Mouse (Mus musculus) thymus, adult 2 months (tissue): Measurements from ENCODE around the gene Akr1c14. TPM values are rescaled to one million over a fixed set of nuclear protein-coding genes. Genes with fewer than 3 reads are reported as not detected.

Source experiments
- DNase-seq: peaks from one replicate; pipeline ENCODE4 v3.0.0; 2021
- H3K27ac ChIP-seq: fragments of 200-500 bp; 2 replicates; pipeline ENCODE4 v1.5.1; 2012; ENCODE audit warnings: low read length, control low read depth; ENCODE audit not compliant: control insufficient read depth, insufficient read depth
- H3K27me3 ChIP-seq: fragments of 200-500 bp; 2 replicates; pipeline ENCODE4 v1.6.1; 2012; ENCODE audit warnings: mild to moderate bottlenecking, low read length, moderate library complexity, mixed read lengths; ENCODE audit not compliant: control insufficient read depth, insufficient read depth
- H3K36me3 ChIP-seq: fragments of 200-500 bp; 2 replicates; pipeline ENCODE4 v1.6.1; 2012; ENCODE audit warnings: mild to moderate bottlenecking, low read length, moderate library complexity; ENCODE audit not compliant: control insufficient read depth, insufficient read depth
- H3K4me1 ChIP-seq: fragments of 200-500 bp; replicated peaks from 2 replicates; pipeline ENCODE4 v1.6.1; 2012; ENCODE audit warnings: low read length; ENCODE audit not compliant: control insufficient read depth, insufficient read depth
- H3K4me3 ChIP-seq: fragments of 200-500 bp; 2 replicates; pipeline ENCODE4 v1.5.1; 2012; ENCODE audit warnings: mild to moderate bottlenecking, low read length, control low read depth, moderate library complexity; ENCODE audit not compliant: control insufficient read depth, insufficient read depth
- CTCF ChIP-seq: fragments of 200-500 bp; IDR thresholded peaks from 2 replicates; pipeline ENCODE4 v1.5.1; 2012; ENCODE audit warnings: mild to moderate bottlenecking, control low read depth, low read length, moderate library complexity, borderline replicate concordance; ENCODE audit not compliant: control insufficient read depth, poor library complexity, insufficient read depth; ENCODE audit errors: extremely low read depth
- POLR2A ChIP-seq: fragments of 200-500 bp; IDR thresholded peaks from 2 replicates; pipeline ENCODE4 v1.6.1; 2012; ENCODE audit warnings: mild to moderate bottlenecking, low read length, control low read depth, moderate library complexity; ENCODE audit not compliant: control insufficient read depth, poor library complexity, insufficient read depth; ENCODE audit errors: extremely low read depth
- WGBS: fragments of 180-500 bp; shearing (Covaris S2); methylation state at CpG from one replicate; pipeline ENCODE4 v1.1.7; 2018; 5-methylcytosine and 5-hydroxymethylcytosine counted together
- polyA plus RNA-seq: library from polyadenylated mRNA; depleted of rRNA; stranded (reverse); fragments of >200 nt; gene quantifications from 2 replicates; pipeline ENCODE4 v1.2.3, GENCODE M21; 2012; rRNA removed

Akr1c14 gene
- polyA plus RNA-seq: 0.15 and 0.19 TPM in 2 replicates

DNA sequence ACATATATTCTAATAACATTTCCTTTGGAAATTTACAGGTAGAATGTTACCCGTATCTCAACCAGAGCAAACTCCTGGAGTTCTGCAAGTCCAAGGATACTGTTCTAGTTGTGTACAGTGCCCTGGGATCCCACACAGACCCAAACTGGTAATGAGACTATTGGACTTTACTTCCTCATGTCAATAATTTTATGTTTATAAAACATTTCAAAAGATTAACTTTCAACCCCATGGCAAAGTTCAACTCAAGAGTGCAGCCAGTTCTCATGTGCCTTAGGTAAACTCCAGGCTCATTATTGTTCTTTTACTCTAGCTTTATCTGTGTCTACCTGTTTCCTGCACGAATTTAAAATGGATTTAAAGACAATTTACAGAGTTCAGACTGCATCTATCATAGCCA, at the start of gene Akr1c14:
Gene Akr1c14, plus strand, starts transcription at position 293 of the 400 bp plus-strand sequence.
- Histone ChIP-seq H3K36me3 (no peaks in the 10 kb centered on the region), H3K27ac (no peak within 1 kb of the TSS), H3K4me1 (no peaks in the 10 kb centered on the region), H3K27me3 (no peaks in the 10 kb centered on the region), H3K4me3 (no peak within 1 kb of the TSS)
- WGBS: 54% methylated on average over 2 of the region's 2 CpGs
- TF ChIP-seq POLR2A: no peak
- TF ChIP-seq CTCF: no peak
- no peak for DNase-seq

DNA sequence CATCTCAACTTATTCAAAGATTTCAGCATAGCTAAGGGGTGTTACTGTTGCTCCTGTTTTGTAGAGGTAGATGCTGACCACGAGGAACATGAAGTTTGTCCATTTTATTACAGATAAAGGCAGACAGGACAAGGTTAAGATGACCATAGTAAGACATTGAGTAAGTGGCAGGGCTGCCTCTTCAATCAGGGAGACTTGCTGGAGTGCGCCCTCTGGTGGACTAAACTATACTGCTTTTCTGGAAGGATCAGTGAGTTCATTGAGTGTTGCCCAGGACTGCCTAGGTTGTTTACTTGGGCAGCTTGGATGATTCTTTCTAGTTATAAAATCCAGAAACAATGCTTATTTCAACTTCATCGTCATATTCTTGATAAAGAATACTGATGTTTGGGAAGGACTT, 47.1 kb upstream of the Akr1c14 start:
- 16% methylated on average over 3 of the region's 3 CpGs for WGBS
- H3K4me3 ChIP-seq: no peak overlapping the region
- peak; percentile 57 for DNase-seq
- no peaks in the 10 kb centered on the region for H3K36me3 ChIP-seq
- TF ChIP-seq POLR2A: no peak
- no peak for TF ChIP-seq CTCF
- H3K4me1 ChIP-seq: no peaks in the 10 kb centered on the region
- H3K27me3 ChIP-seq: no peaks in the 10 kb centered on the region
- no peak overlapping the region for H3K27ac ChIP-seq

DNA sequence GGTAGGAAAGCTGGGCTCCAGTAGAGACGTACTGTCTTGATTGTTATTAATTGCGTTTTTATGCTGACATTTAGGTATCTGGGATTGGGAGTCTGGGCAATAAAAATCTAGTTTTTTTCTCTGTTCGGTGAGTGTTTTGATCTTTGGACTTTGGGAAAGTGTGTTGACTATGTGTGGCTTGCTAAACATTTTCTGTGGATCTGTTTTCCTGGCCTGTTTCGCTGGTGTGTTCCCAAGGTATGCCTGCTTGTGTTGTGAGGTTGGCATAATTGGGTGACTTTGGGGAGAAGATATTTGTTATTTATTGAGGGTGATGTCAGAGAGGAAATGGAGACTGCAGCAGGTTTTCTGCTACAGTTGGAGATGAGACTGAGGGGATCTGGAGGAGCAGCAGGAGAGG, 38.0 kb upstream of the Akr1c14 start:
- 88% methylated on average over 4 of the region's 4 CpGs for WGBS
- H3K36me3 ChIP-seq: no peaks in the 10 kb centered on the region
- no peak overlapping the region for H3K4me3 ChIP-seq
- no peaks in the 10 kb centered on the region for H3K27me3 ChIP-seq
- no peak overlapping the region for H3K27ac ChIP-seq
- DNase-seq: no peak
- H3K4me1 ChIP-seq: no peaks in the 10 kb centered on the region
- TF ChIP-seq CTCF (no peak), POLR2A (no peak)

DNA sequence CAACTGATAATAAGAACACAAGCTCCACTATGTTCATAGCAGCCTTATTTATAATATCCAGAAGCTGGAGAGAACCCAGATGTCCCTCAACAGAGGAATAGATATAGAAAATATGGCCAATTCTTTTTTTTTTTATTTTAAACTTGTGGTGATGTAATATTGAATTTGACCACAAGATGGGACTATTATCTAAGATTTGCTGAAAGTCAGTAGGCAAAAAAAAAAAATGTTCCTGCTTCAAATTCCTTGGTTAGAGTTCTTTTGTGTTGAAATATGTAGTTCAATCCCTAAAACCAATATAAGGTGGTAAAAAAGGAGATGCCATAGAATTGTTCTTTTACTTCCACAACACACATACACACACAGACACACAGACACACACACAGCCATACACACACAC, 35.0 kb upstream of the Akr1c14 start:
- Histone ChIP-seq H3K4me3 (no peak overlapping the region), H3K4me1 (no peaks in the 10 kb centered on the region), H3K27me3 (no peaks in the 10 kb centered on the region), H3K27ac (no peak overlapping the region), H3K36me3 (no peaks in the 10 kb centered on the region)
- TF ChIP-seq POLR2A: no peak
- TF ChIP-seq CTCF: no peak
- DNase-seq: no peak

DNA sequence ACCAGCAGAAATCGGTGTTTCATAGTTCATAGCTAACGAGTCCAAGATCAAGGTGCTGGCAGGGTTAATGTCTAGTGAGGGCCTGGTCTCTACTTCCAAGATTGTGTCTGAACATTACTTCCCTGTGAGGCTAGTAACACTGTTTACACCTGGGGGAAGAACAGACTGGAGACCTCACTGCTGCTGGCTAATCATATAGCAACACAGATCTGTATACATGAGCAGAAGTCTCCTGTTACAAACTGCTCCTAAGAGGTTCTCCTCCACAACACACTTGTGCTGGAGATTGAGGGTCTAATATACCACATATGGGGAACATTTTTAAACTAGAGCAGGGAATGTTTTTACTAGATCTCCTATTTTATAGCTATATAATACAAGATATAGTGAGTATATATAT, 18.9 kb upstream of the Akr1c14 start:
- DNase-seq: no peak
- WGBS: 89% methylated on average over 2 of the region's 2 CpGs
- Histone ChIP-seq H3K4me3 (no peak overlapping the region), H3K36me3 (no peaks in the 10 kb centered on the region), H3K4me1 (no peaks in the 10 kb centered on the region), H3K27ac (no peak overlapping the region), H3K27me3 (no peaks in the 10 kb centered on the region)
- TF ChIP-seq CTCF: no peak
- TF ChIP-seq POLR2A: no peak

DNA sequence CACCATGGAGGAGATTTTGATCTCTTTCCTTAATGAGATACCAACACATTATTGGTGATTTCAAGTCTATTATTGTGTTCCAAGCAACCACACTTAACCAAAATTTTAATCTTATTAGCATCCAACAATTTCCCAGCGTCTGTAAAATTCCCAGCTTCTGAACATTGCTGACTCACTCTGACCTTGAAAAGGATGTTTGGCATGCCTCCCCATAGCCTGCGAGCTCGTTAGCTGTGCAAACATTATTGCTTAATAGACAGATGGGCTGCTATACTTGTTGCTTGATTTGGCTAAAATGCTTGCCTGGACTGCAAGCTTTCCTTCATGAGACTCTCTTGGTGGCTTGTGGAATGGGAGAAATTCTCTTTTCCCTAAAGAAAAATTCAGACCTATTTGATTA, 16.3 kb upstream of the Akr1c14 start:
- H3K4me3 ChIP-seq: no peak overlapping the region

DNA sequence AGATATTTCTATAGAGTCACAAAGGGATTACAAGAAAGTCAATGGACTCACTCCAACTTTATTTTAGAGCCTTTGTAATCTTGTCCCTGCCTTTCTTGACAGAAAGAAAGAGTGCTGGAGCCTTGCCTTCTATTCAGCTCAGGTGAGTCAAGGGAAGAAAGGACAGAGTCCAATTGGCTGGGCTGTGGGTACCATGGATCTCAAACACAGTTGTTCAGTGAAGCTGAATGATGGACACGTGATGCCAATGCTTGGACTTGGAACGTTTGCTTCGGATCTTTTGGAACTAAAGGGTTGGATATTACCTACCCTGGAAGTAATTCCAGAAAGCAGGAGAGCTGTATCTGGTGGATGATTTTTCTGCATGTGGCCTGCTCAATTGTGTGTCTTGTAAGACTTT, 13.8 kb upstream of the Akr1c14 start:
- TF ChIP-seq POLR2A: no peak
- no peak for TF ChIP-seq CTCF
- H3K4me3 ChIP-seq: no peak overlapping the region
- no peak for DNase-seq
- H3K4me1 ChIP-seq: no peaks in the 10 kb centered on the region
- no peak overlapping the region for H3K27ac ChIP-seq
- no peaks in the 10 kb centered on the region for H3K27me3 ChIP-seq
- 87% methylated on average over 3 of the region's 3 CpGs for WGBS
- H3K36me3 ChIP-seq: no peaks in the 10 kb centered on the region

More for the DNA sequence above, 16.3 kb upstream of the Akr1c14 start:
- H3K27me3 ChIP-seq: no peaks in the 10 kb centered on the region
- no peaks in the 10 kb centered on the region for H3K36me3 ChIP-seq
- no peak for DNase-seq
- no peak for TF ChIP-seq CTCF
- no peak for TF ChIP-seq POLR2A
- H3K4me1 ChIP-seq: no peaks in the 10 kb centered on the region
- 81% methylated on average over 3 of the region's 3 CpGs for WGBS
- no peak overlapping the region for H3K27ac ChIP-seq
